Mouse (Mus musculus) ES-E14 (cell line): ENCODE data around the gene Ccdc50. TPM values are rescaled to one million over a fixed set of nuclear protein-coding genes. Genes with fewer than 3 reads are reported as not detected.

Source experiments
- DNase-seq: peaks from one replicate; pipeline ENCODE4 v3.0.0-alpha.2; 2013; ENCODE audit warnings: low read depth, low spot score
- H3K27ac ChIP-seq: 2 replicates; pipeline ENCODE4 v1.5.1; 2012; ENCODE audit warnings: low read depth, mild to moderate bottlenecking, low read length, moderate library complexity, mixed read lengths; ENCODE audit not compliant: poor library complexity, insufficient read depth, severe bottlenecking
- H3K36me3 ChIP-seq: 2 replicates; pipeline ENCODE4 v1.6.1; 2012; ENCODE audit warnings: mild to moderate bottlenecking, low read length, moderate library complexity, mixed read lengths; ENCODE audit not compliant: control insufficient read depth, poor library complexity, insufficient read depth, severe bottlenecking
- H3K4me1 ChIP-seq, 2 experiments: fragments of 150-350 bp in 1 of 2; sonication (generic) in 1 of 2; 2 replicates each; pipeline ENCODE4 v1.6.1; 2012; ENCODE audit warnings: low read length in 2 of 2, mild to moderate bottlenecking in 1 of 2, mixed read lengths in 1 of 2; ENCODE audit not compliant: control insufficient read depth in 2 of 2, insufficient read depth in 2 of 2, poor library complexity in 1 of 2
- H3K4me3 ChIP-seq, 2 experiments: fragments of 150-350 bp in 1 of 2; sonication (generic) in 1 of 2; 2 replicates each; pipeline ENCODE4 v1.5.1; 2012; ENCODE audit warnings: low read length in 2 of 2, low read depth in 1 of 2, mild to moderate bottlenecking in 1 of 2, mixed read lengths in 1 of 2; ENCODE audit not compliant: insufficient read depth in 1 of 2, poor library complexity in 1 of 2, severe bottlenecking in 1 of 2
- H3K9ac ChIP-seq: 2 replicates; pipeline ENCODE4 v1.6.1; 2012; ENCODE audit warnings: low read depth, mild to moderate bottlenecking, low read length, mixed read lengths; ENCODE audit not compliant: poor library complexity, insufficient read depth, severe bottlenecking
- H3K9me3 ChIP-seq: fragments of 150-350 bp; sonication (generic); 2 replicates; pipeline ENCODE4 v1.6.1; 2012; ENCODE audit warnings: low read depth, mild to moderate bottlenecking, low read length; ENCODE audit not compliant: control insufficient read depth, insufficient read depth
- CHD2 ChIP-seq: IDR thresholded peaks from 2 replicates; pipeline ENCODE4 v1.6.1; 2014; ENCODE audit warnings: mild to moderate bottlenecking, low read depth, low read length, inconsistent platforms
- HCFC1 ChIP-seq: IDR thresholded peaks from 2 replicates; pipeline ENCODE4 v1.6.1; 2012; ENCODE audit warnings: low read length, inconsistent platforms, borderline replicate concordance; ENCODE audit not compliant: insufficient read depth
- MAFK ChIP-seq: IDR thresholded peaks from 2 replicates; pipeline ENCODE4 v1.6.1; 2014; ENCODE audit warnings: mild to moderate bottlenecking, low read depth, low read length, inconsistent platforms; ENCODE audit not compliant: insufficient read depth
- ZC3H11A ChIP-seq: IDR thresholded peaks from 2 replicates; pipeline ENCODE4 v1.6.1; 2012; ENCODE audit warnings: low read depth, mild to moderate bottlenecking, inconsistent platforms, low read length, borderline replicate concordance
- ZNF384 ChIP-seq: IDR thresholded peaks from 2 replicates; pipeline ENCODE4 v1.6.1; 2012; ENCODE audit warnings: low read depth, low read length, inconsistent platforms
- in situ Hi-C, 2 experiments: fragments of 600-800 bp; cut with MboI; formaldehyde crosslinking; loops; one replicate each; pipeline ENCODE4 v1.15.1; 2025; ENCODE audit warnings: low sequenced_read_pairs in 2 of 2, inconsistent platforms in 1 of 2; ENCODE audit not compliant: unreplicated experiment in 2 of 2
- total RNA-seq: library from RNA; depleted of rRNA; stranded (reverse); fragments of 300-350 nt; gene quantifications from 2 replicates; pipeline ENCODE4 v1.2.3, GENCODE M21; 2012; rRNA removed

Gene Ccdc50
- 32.0 and 32.2 TPM in 2 replicates for total RNA-seq

GRCm38 (mm10) chr16:27388761-27389451 is at the start of gene Ccdc50:
Gene Ccdc50 (plus strand): TSS chr16:27388869.
- Histone ChIP-seq H3K36me3 (no peaks in the 10 kb centered on the region), H3K27ac (no peak within 1 kb of the TSS), H3K4me3 (peak within 1 kb of the TSS; percentile 76 to 88), H3K4me1 (no peaks in the 10 kb centered on the region), H3K9ac (peak within 1 kb of the TSS; percentile 87), H3K9me3 (no peaks in the 10 kb centered on the region)
- in situ Hi-C loops = no loop called here
- no peak for TF ChIP-seq MAFK
- no peak for TF ChIP-seq CHD2
- TF ChIP-seq ZNF384 = no peak
- TF ChIP-seq HCFC1 = no peak
- no peak for TF ChIP-seq ZC3H11A
- DNase-seq = peak; percentile 42

- Histone ChIP-seq H3K4me3 (no peak overlapping the region), H3K36me3 (no peaks in the 10 kb centered on the region), H3K9ac (no peak overlapping the region), H3K9me3 (no peaks in the 10 kb centered on the region), H3K4me1 (no peaks in the 10 kb centered on the region), H3K27ac (no peak overlapping the region)
- no peak for DNase-seq
- in situ Hi-C loops = no loop called here
- TF ChIP-seq ZC3H11A = no peak
- no peak for TF ChIP-seq MAFK
- no peak for TF ChIP-seq CHD2
- no peak for TF ChIP-seq ZNF384
- TF ChIP-seq HCFC1 = no peak
Observed at GRCm38 (mm10) chr16:27347521-27347920, 41.1 kb upstream of the Ccdc50 start.

GRCm38 (mm10) chr16:27348359-27348758 is 40.3 kb upstream of the Ccdc50 start:
- H3K4me3 ChIP-seq = no peak overlapping the region
- in situ Hi-C loops = no loop called here
- H3K27ac ChIP-seq = no peak overlapping the region
- no peaks in the 10 kb centered on the region for H3K36me3 ChIP-seq
- no peaks in the 10 kb centered on the region for H3K9me3 ChIP-seq
- TF ChIP-seq MAFK (no peak), ZC3H11A (no peak), ZNF384 (no peak), HCFC1 (no peak), CHD2 (no peak)
- no peak overlapping the region for H3K9ac ChIP-seq
- no peak for DNase-seq
- H3K4me1 ChIP-seq = no peaks in the 10 kb centered on the region

GRCm38 (mm10) chr16:27349235-27349634 is 39.4 kb upstream of the Ccdc50 start:
- Histone ChIP-seq H3K36me3 (no peaks in the 10 kb centered on the region), H3K9ac (no peak overlapping the region), H3K27ac (no peak overlapping the region), H3K4me1 (no peaks in the 10 kb centered on the region), H3K4me3 (no peak overlapping the region), H3K9me3 (no peaks in the 10 kb centered on the region)
- no peak for TF ChIP-seq ZC3H11A
- TF ChIP-seq HCFC1 = no peak
- TF ChIP-seq ZNF384 = no peak
- no peak for TF ChIP-seq CHD2
- TF ChIP-seq MAFK = no peak
- no peak for DNase-seq
- in situ Hi-C loops = no loop called here
